Mouse (Mus musculus) liver, embryonic 14.5 days (tissue): ENCODE measurements around the gene Dvl3. TPM values are rescaled to one million over a fixed set of nuclear protein-coding genes. Genes with fewer than 3 reads are reported as not detected.
"Not testable (repeated sequence)": the region's sequence is repeated elsewhere in the genome, so short reads cannot be mapped to it uniquely, and the experiment has no call there.

Experiments
- ATAC-seq: fragments of 200-750 bp; cut with Nextera tagmentation; 2 replicates; pipeline ENCODE4 v1.8.0; 2017; ENCODE audit warnings: moderate number of reproducible peaks, mild to moderate bottlenecking, moderate library complexity; ENCODE audit not compliant: insufficient read depth
- DNase-seq, 3 experiments: peaks; one replicate each; pipeline ENCODE4 v3.0.0-alpha.2; 2012 to 2013; ENCODE audit warnings: low read depth in 3 of 3, low spot score in 3 of 3
- H3K27ac ChIP-seq: fragments of 300-500 bp; sonication (generic); 2 replicates; pipeline ENCODE4 v1.5.1; 2014; ENCODE audit warnings: moderate library complexity, mild to moderate bottlenecking, control low read depth, inconsistent platforms
- H3K27me3 ChIP-seq: fragments of 300-500 bp; sonication (generic); 2 replicates; pipeline ENCODE4 v1.6.1; 2014; ENCODE audit warnings: mild to moderate bottlenecking, low read length, moderate library complexity; ENCODE audit not compliant: control insufficient read depth, insufficient read depth
- H3K36me3 ChIP-seq: fragments of 300-500 bp; sonication (generic); replicated peaks from 2 replicates; pipeline ENCODE4 v1.6.1; 2014; ENCODE audit warnings: low read depth; ENCODE audit not compliant: control insufficient read depth, insufficient read depth
- H3K4me1 ChIP-seq, 2 experiments: fragments of 200-500 bp in 1 of 2; fragments of 300-500 bp in 1 of 2; sonication (generic) in 1 of 2; replicated peaks; 2 replicates each; pipeline ENCODE4 v1.6.1; 2012 to 2014; ENCODE audit warnings: antibody characterized with exemption in 1 of 2, inconsistent platforms in 1 of 2, low read length in 1 of 2; ENCODE audit not compliant: control insufficient read depth in 2 of 2, insufficient read depth in 2 of 2
- H3K4me2 ChIP-seq: fragments of 300-500 bp; sonication (generic); 2 replicates; pipeline ENCODE4 v1.6.1; 2014; ENCODE audit warnings: low read depth, mild to moderate bottlenecking, control low read depth, moderate library complexity
- H3K4me3 ChIP-seq, 2 experiments: fragments of 200-500 bp in 1 of 2; fragments of 300-500 bp in 1 of 2; sonication (generic) in 1 of 2; 2 replicates each; pipeline ENCODE4 v1.5.1; 2012 to 2014; ENCODE audit warnings: low read depth in 2 of 2, low read length in 2 of 2, mild to moderate bottlenecking in 2 of 2, control low read depth in 1 of 2, inconsistent platforms in 1 of 2, moderate library complexity in 1 of 2; ENCODE audit not compliant: insufficient read depth in 1 of 2
- H3K9ac ChIP-seq: fragments of 300-500 bp; sonication (generic); replicated peaks from 2 replicates; pipeline ENCODE4 v1.6.1; 2014; ENCODE audit warnings: mild to moderate bottlenecking, control low read depth, moderate library complexity
- H3K9me3 ChIP-seq: fragments of 300-500 bp; sonication (generic); 2 replicates; pipeline ENCODE4 v1.6.1; 2016; ENCODE audit warnings: low read length, mixed read lengths; ENCODE audit not compliant: control insufficient read depth
- CTCF ChIP-seq: IDR thresholded peaks from 2 replicates; pipeline ENCODE4 v1.5.1; 2016; ENCODE audit warnings: antibody characterized with exemption, low read depth, control low read depth
- EP300 ChIP-seq: IDR thresholded peaks from 2 replicates; pipeline ENCODE4 v1.6.1; 2016; ENCODE audit warnings: antibody characterized with exemption, low read depth
- WGBS: fragments of 180-500 bp; shearing (Covaris S2); extraction: QIAGEN DNeasy Blood & Tissue Kit; methylation state at CpG from one replicate; pipeline ENCODE4 v1.1.7; 2014; ENCODE audit not compliant: insufficient replicate concordance; 5-methylcytosine and 5-hydroxymethylcytosine counted together
- polyA plus RNA-seq, 2 experiments: library from polyadenylated mRNA; depleted of rRNA in 1 of 2; stranded (reverse) in 1 of 2; unstranded in 1 of 2; fragments of >200 nt; fragmentation: Nextera tagmentation in 1 of 2; extraction: Ambion mirVana in 1 of 2; gene quantifications; 2 replicates each; pipeline versions ENCODE4 v1.2.1 to v1.2.3; 2012 to 2014

Dvl3 gene
- polyA plus RNA-seq, 2 experiments: 4.9 to 7.3 TPM

DNA sequence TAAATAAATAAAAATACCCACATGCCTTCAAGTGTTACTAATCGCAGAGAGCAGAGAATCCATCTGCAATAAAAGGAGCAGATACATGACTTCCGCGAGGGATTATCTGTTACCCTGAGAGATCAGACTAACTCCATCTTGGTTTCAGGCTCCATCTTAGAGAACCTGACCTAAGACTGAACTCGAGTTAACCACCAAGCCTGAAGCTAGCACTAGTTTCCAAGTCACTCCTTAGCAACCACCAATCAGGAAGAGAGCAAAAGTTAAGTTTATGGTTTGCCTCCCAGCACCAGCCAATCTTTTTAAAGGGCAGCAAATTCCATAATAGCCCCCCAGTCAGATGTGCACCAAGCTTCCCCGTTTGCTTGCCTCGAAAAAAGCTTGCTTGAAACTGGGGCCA lies 42.0 kb upstream of the Dvl3 start:
- no peak overlapping the region for H3K9ac ChIP-seq
- no peak overlapping the region for H3K27ac ChIP-seq
- TF ChIP-seq CTCF (no peak), EP300 (no peak)
- WGBS: 68% methylated on average over 6 of the region's 6 CpGs
- H3K4me2 ChIP-seq: no peak overlapping the region
- DNase-seq (no peak), ATAC-seq (no peak)
- no peak overlapping the region for H3K4me3 ChIP-seq
- no peaks in the 10 kb centered on the region for H3K9me3 ChIP-seq
- H3K4me1 ChIP-seq: peaks cover 0 to 4% of the 10 kb centered on the region in 2 experiments; a peak in 1 of 4 replicates
- no peaks in the 10 kb centered on the region for H3K36me3 ChIP-seq
- H3K27me3 ChIP-seq: no peaks in the 10 kb centered on the region

DNA sequence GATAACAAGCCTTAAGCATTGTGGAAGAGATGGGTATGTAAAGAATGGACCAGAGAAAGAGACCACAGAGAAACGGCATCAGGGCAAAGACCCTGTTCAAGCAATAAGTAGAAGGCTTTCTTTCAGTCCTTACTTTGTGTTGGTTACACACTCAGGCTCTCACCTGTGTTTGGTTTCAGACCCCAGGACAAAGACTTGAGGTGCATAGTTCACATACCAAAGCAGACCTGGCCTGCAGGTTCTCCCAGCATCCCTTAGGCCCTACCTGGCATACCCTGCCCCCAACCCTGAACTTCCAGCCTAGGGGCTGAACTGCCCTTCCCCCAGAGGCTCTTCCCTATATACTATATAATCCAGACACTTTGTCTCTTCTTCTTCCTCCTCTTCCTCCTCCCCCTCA lies 41.4 kb upstream of the Dvl3 start:
- no peaks in the 10 kb centered on the region for H3K9me3 ChIP-seq
- DNase-seq (no peak), ATAC-seq (no peak)
- H3K4me3 ChIP-seq: no peak overlapping the region
- no peaks in the 10 kb centered on the region for H3K27me3 ChIP-seq
- H3K36me3 ChIP-seq: no peaks in the 10 kb centered on the region
- H3K9ac ChIP-seq: no peak overlapping the region
- WGBS: 73% methylated on average over 1 of the region's 1 CpGs
- H3K4me1 ChIP-seq: peaks cover 0 to 4% of the 10 kb centered on the region in 2 experiments; a peak in 1 of 4 replicates
- no peak overlapping the region for H3K27ac ChIP-seq
- TF ChIP-seq EP300 (no peak), CTCF (no peak)
- H3K4me2 ChIP-seq: no peak overlapping the region

GRCm38 (mm10) chr16:20476857-20477256 lies 39.9 kb upstream of the Dvl3 start:
- Histone ChIP-seq H3K4me2 (no peak overlapping the region), H3K27ac (no peak overlapping the region), H3K9ac (no peak overlapping the region), H3K36me3 (no peaks in the 10 kb centered on the region), H3K4me1 (peaks cover 0 to 4% of the 10 kb centered on the region in 2 experiments; a peak in 1 of 4 replicates), H3K4me3 (no peak overlapping the region), H3K27me3 (no peaks in the 10 kb centered on the region), H3K9me3 (no peaks in the 10 kb centered on the region)
- no peak for DNase-seq
- TF ChIP-seq EP300 (no peak), CTCF (no peak)
- WGBS: 27% methylated on average over 1 of the region's 1 CpGs
- no peak for ATAC-seq

DNA sequence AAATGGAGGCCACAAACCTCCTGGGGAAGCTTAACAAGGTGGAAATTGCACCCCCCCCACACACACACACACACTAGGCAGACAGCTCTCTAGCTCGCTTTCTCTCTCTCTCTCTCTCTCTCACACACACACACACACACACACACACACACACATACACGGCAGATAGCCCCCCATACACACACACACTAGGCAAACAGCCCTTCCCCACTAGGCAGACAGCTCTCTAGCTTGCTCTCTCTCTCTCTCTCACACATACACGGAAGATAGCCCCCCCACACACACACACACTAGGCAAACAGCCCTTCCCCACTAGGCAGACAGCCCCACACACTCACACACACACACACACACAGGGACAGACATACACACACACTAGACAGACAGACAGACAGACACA lies 39.5 kb upstream of the Dvl3 start:
- H3K4me1 ChIP-seq: peaks cover 0 to 4% of the 10 kb centered on the region in 2 experiments; a peak in 1 of 4 replicates
- H3K27me3 ChIP-seq: no peaks in the 10 kb centered on the region
- no peak for TF ChIP-seq CTCF
- no peak for TF ChIP-seq EP300
- H3K4me2 ChIP-seq: no peak overlapping the region
- ATAC-seq (no peak), DNase-seq (no peak)
- no peak overlapping the region for H3K9ac ChIP-seq
- no peaks in the 10 kb centered on the region for H3K9me3 ChIP-seq
- no peak overlapping the region for H3K27ac ChIP-seq
- no peaks in the 10 kb centered on the region for H3K36me3 ChIP-seq
- WGBS: 51% methylated on average over 3 of the region's 3 CpGs
- H3K4me3 ChIP-seq: no peak overlapping the region

DNA sequence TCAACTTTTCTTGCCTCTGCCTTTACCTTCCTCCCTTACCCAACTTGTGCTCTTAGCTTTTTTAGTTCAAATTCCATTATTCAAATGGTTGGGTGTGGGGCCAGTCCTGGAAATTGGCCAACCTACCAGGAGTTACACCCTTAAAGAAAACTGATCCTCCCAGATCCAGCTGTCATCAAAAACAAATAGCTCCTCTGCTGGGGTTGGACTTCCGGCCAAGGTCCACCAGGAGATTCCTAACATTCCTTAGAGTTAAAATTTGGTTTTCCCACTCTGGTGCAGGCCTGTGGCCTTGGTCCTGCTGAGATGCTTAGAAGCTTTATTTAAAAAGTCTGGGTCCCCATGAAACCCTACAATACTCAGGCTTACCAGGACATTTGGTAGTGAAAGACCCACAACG lies 38.3 kb upstream of the Dvl3 start:
- Histone ChIP-seq H3K27ac (no peak overlapping the region), H3K36me3 (no peaks in the 10 kb centered on the region), H3K4me3 (no peak overlapping the region), H3K4me1 (peaks cover 0 to 4% of the 10 kb centered on the region in 2 experiments; a peak in 1 of 4 replicates), H3K27me3 (no peaks in the 10 kb centered on the region), H3K9ac (no peak overlapping the region), H3K4me2 (no peak overlapping the region), H3K9me3 (no peaks in the 10 kb centered on the region)
- TF ChIP-seq CTCF (no peak), EP300 (no peak)
- no peak for ATAC-seq
- DNase-seq: no peak
- 76% methylated on average over 2 of the region's 2 CpGs for WGBS

GRCm38 (mm10) chr16:20479026-20479760 lies 37.6 kb upstream of the Dvl3 start:
- DNase-seq, H3K4me3 ChIP-seq, H3K27ac ChIP-seq, H3K27me3 ChIP-seq, H3K9me3 ChIP-seq, H3K9ac ChIP-seq, H3K4me2 ChIP-seq, H3K4me1 ChIP-seq, ATAC-seq, H3K36me3 ChIP-seq: not testable (repeated sequence)
- WGBS: 75% methylated on average over 12 of the region's 12 CpGs
